8 mouse cellular contexts compared by ENCODE assay signal in the genomic region with DNA sequence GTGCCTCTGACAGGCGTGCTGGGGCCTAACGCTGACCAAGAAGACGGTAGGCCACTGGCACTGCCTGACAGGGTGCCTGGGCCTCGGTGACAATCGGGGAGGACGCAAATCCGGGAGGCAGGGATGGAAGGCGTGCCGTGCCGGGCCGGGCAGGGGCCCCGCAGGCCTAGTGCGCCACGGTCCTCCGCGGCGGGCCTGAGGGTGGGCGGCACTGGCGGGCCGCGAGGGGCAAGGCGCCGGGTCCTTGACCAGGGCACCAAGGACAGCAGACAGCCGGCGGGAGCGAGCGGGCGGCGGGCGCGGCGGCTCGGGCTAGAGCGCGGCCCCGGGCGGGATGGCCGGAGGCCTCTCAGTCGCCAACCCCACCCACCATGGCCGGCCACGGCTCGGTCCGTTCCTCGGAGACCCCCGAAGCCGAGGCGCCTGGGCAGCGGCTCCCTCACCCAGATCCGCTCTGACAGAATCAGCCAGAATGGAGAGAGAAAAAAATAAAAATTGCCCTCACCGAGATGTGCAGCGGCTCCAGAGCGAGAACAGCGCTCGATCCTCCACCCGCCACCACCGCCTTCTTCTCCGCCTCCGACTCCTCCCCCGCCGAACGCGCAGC. TPM values are rescaled to one million over a fixed set of nuclear protein-coding genes. Genes with fewer than 3 reads are reported as not detected.
DNase-seq lines count a peak whose midpoint lies in the region; ATAC-seq lines count a peak whose summit lies in the region.

No protein-coding gene starts in this region.

- peak overlapping the region; percentile 95 for H3K9ac ChIP-seq in forebrain, embryonic 11.5 days (ENCODE audit: low read length)
- peak overlapping the region; percentile 90 for H3K9ac ChIP-seq in liver, embryonic 11.5 days (ENCODE audit: low read depth, low read length)

- H3K4me1 ChIP-seq in forebrain, embryonic 11.5 days (replicated peaks; ENCODE audit: control insufficient read depth, insufficient read depth, low read length): no peaks in the 10 kb centered on the region; the same call in 1 of the 2 replicates
- H3K4me1 ChIP-seq in liver, embryonic 11.5 days (replicated peaks; ENCODE audit: control insufficient read depth, insufficient read depth, low read length): peaks cover 2% of the 10 kb centered on the region

- H3K9me3 ChIP-seq in forebrain, embryonic 11.5 days (ENCODE audit: control insufficient read depth, low read length): no peaks in the 10 kb centered on the region
- no peaks in the 10 kb centered on the region for H3K9me3 ChIP-seq in liver, embryonic 11.5 days (ENCODE audit: control insufficient read depth, low read length)

- intact Hi-C loops in left cerebral cortex, postnatal 14 days (cut with DNase I): loop anchor here (10.0 kb wide), 1 partner anchor 263 kb away; no protein-coding TSS in a partner anchor

- H3K36me3 ChIP-seq in forebrain, embryonic 11.5 days (ENCODE audit: control insufficient read depth, insufficient read depth, low read length): no peaks in the 10 kb centered on the region
- H3K36me3 ChIP-seq in liver, embryonic 11.5 days (ENCODE audit: control insufficient read depth, insufficient read depth, low read length): no peaks in the 10 kb centered on the region

- no peaks in the 10 kb centered on the region for H3K27me3 ChIP-seq in forebrain, embryonic 11.5 days (ENCODE audit: control insufficient read depth, insufficient read depth, low read length)
- H3K27me3 ChIP-seq in liver, embryonic 11.5 days (replicated peaks; ENCODE audit: control insufficient read depth, insufficient read depth, low read length): no peaks in the 10 kb centered on the region

- peak; percentile 23 to 46 for DNase-seq in left cerebral cortex, adult 18-20 months (ENCODE audit: low spot score in 2 of 2)
- DNase-seq in left cerebral cortex, postnatal 14 days (ENCODE audit: low spot score in 2 of 2): no peak
- peak; percentile 43 for DNase-seq in adipocyte (ENCODE audit: low spot score)
- DNase-seq in forebrain, embryonic 11.5 days (ENCODE audit: low spot score): no peak
- no peak for DNase-seq in liver, embryonic 11.5 days (ENCODE audit: low spot score)
- peak; percentile 40 for DNase-seq in right cerebral cortex, postnatal 4 days
- no peak for DNase-seq in thymus, postnatal 10 days (ENCODE audit: low spot score in 2 of 2)
- no peak for DNase-seq in cerebellum, adult 8-10 months

- H3K27ac ChIP-seq in forebrain, embryonic 11.5 days (ENCODE audit: low read depth, low read length): peak overlapping the region; percentile 89
- H3K27ac ChIP-seq in liver, embryonic 11.5 days (ENCODE audit: low read depth, low read length): peak overlapping the region; percentile 96

- 0% methylated on average over 57 of the region's 62 CpGs for WGBS in forebrain, embryonic 11.5 days
- under 1% methylated on average over 54 of the region's 62 CpGs for WGBS in liver, embryonic 11.5 days

- peak overlapping the region; percentile 59 for H3K4me2 ChIP-seq in forebrain, embryonic 11.5 days (ENCODE audit: low read depth, low read length, severe bottlenecking)
- H3K4me2 ChIP-seq in liver, embryonic 11.5 days: peak overlapping the region; percentile 67

- peak; percentile 53 for ATAC-seq in forebrain, embryonic 11.5 days (replicated peaks; ENCODE audit: low FRiP score)
- ATAC-seq in liver, embryonic 11.5 days (replicated peaks; ENCODE audit: low FRiP score): peak; percentile 44

- peak overlapping the region; percentile 92 for H3K4me3 ChIP-seq in forebrain, embryonic 11.5 days (ENCODE audit: low read depth, low read length)
- H3K4me3 ChIP-seq in liver, embryonic 11.5 days (ENCODE audit: low read depth, low read length): peak overlapping the region; percentile 98

RNA-seq across cellular contexts. Expression of a gene that starts 0.3 kb away (rescaled TPM):
- total RNA-seq in left cerebral cortex, adult 18-20 months (2021): 100 to 1,000 TPM; 438 to 460 TPM
- total RNA-seq in left cerebral cortex, postnatal 14 days (2021): 100 to 1,000 TPM; 389 to 398 TPM
- 69.0 and 72.5 TPM in 2 replicates for polyA plus RNA-seq in forebrain, embryonic 11.5 days (2014; fragmentation: Nextera tagmentation; extraction: Ambion mirVana)
- polyA plus RNA-seq in liver, embryonic 11.5 days (2014; fragmentation: Nextera tagmentation; extraction: Ambion mirVana): 38.4 and 39.0 TPM in 2 replicates

Comparison
In these comparisons a context has a peak if more than half of its experiments do, and no peak if none do; other contexts are left out.
1. DNase-seq: peak in left cerebral cortex, adult 18-20 months (2 of 2), adipocyte (single experiment) and right cerebral cortex, postnatal 4 days (single experiment); none in left cerebral cortex, postnatal 14 days (0 of 2), forebrain, embryonic 11.5 days (single experiment), liver, embryonic 11.5 days (single experiment), thymus, postnatal 10 days (0 of 2) and cerebellum, adult 8-10 months (single experiment).